ENCODE assay signal across 10 mouse cellular contexts in the genomic region with DNA sequence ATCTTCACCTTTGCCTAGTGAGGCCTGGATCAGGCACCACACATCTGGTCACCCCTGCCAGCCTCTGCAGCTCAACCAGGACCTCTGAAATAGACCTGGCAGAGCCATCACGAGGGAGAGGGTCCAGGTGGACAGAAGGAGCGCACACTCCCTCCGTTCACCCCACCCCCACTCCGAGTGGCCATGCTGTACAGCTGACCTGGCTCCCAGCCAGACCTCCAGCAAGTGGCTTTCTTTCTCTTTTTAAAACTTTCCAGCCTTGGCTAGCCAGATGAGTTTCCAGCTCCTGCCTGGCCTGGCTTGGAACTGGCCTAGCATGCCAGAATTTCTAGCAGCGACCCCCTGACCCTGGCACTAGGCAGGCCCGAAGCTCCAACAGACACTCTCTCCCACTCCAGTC.
DNase-seq lines count a peak whose midpoint lies in the region; ATAC-seq and TF ChIP-seq lines count a peak whose summit lies in the region.
"Had no signal": no experiment of that assay in that cellular context is flagged by ENCODE, and none has a peak within 500 bp of the region (broad histone marks: within the 10 kb centered on the region; RNA-seq: fewer than 3 reads in every experiment).

No protein-coding gene starts in this region.

- dilution Hi-C loops in CH12.LX (cut with MboI; ENCODE audit: extremely low pct_ligation_motif_present, extremely low pct_unique_long_range_greater_than_20kb, low sequenced_read_pairs): no loop called here

- peaks cover 98% of the 10 kb centered on the region for H3K79me2 ChIP-seq in CH12.LX (replicated peaks; ENCODE audit: control insufficient read depth, extremely low read depth, insufficient read depth, poor library complexity, severe bottlenecking)

- H3K9ac ChIP-seq in limb, embryonic 13.5 days: no peak overlapping the region
- H3K9ac ChIP-seq in CH12.LX (ENCODE audit: insufficient read depth, low read depth): no peak overlapping the region
- H3K9ac ChIP-seq in kidney, embryonic 15.5 days: no peak overlapping the region
- H3K9ac ChIP-seq: neural tube, embryonic 13.5 days had no signal

- no peak for ATAC-seq in limb, embryonic 13.5 days (ENCODE audit: low FRiP score, low read depth)
- no peak for ATAC-seq in kidney, embryonic 15.5 days (replicated peaks; ENCODE audit: low FRiP score)

- H3K4me2 ChIP-seq in limb, embryonic 13.5 days (replicated peaks): 0 out of 2 replicates have a peak overlapping the region, but pooled peaks have one; percentile 11
- peak overlapping the region; percentile 44; the same call in 1 of the 2 replicates for H3K4me2 ChIP-seq in CH12.LX (ENCODE audit: insufficient read depth, low read depth, poor library complexity, severe bottlenecking)
- peak overlapping the region; percentile 5; the same call in 1 of the 2 replicates for H3K4me2 ChIP-seq in kidney, embryonic 15.5 days

- no peak overlapping the region for H3K27ac ChIP-seq in limb, embryonic 13.5 days
- H3K27ac ChIP-seq in limb, embryonic 10.5 days: no peak overlapping the region
- H3K27ac ChIP-seq in CH12.LX (ENCODE audit: insufficient read depth, low read depth): no peak overlapping the region
- H3K27ac ChIP-seq in kidney, embryonic 15.5 days: no peak overlapping the region
- H3K27ac ChIP-seq in left cerebral cortex, adult 2 months: no peak overlapping the region
- H3K27ac ChIP-seq: neural tube, embryonic 13.5 days had no signal

- no peaks in the 10 kb centered on the region for H3K9me3 ChIP-seq in limb, embryonic 13.5 days
- H3K9me3 ChIP-seq in limb, embryonic 10.5 days (replicated peaks): no peaks in the 10 kb centered on the region
- H3K9me3 ChIP-seq in CH12.LX (replicated peaks; ENCODE audit: low read length): no peaks in the 10 kb centered on the region
- H3K9me3 ChIP-seq in kidney, embryonic 15.5 days (replicated peaks): no peaks in the 10 kb centered on the region
- H3K9me3 ChIP-seq: neural tube, embryonic 13.5 days had no signal

- no peak for TF ChIP-seq POLR2A in CH12.LX (IDR thresholded peaks at IDR 0.05; ENCODE audit: low read depth, low read length)

- no peak for TF ChIP-seq CTCF in CH12.LX (conservative IDR thresholded peaks at IDR 0.05 in 1 of 2, IDR thresholded peaks at IDR 0.05 in 1 of 2; ENCODE audit: low read depth in 2 of 2, low read length in 2 of 2)
- no peak for TF ChIP-seq CTCF in left cerebral cortex, adult 2 months (IDR thresholded peaks at IDR 0.05)

- no peak for TF ChIP-seq RAD21 in CH12.LX (IDR thresholded peaks at IDR 0.05; ENCODE audit: low read depth, low read length)

- peaks cover 75% of the 10 kb centered on the region for H3K4me1 ChIP-seq in limb, embryonic 13.5 days
- peaks cover 87% of the 10 kb centered on the region for H3K4me1 ChIP-seq in limb, embryonic 10.5 days
- H3K4me1 ChIP-seq in CH12.LX (ENCODE audit: control insufficient read depth in 1 of 2, insufficient read depth in 2 of 2): peaks cover 8 to 30% of the 10 kb centered on the region in 2 experiments; a peak in 3 of 4 replicates
- H3K4me1 ChIP-seq in kidney, embryonic 15.5 days: peaks cover 79% of the 10 kb centered on the region

- DNase-seq in adrenal gland, postnatal 25 days: peak; percentile 29
- no peak for DNase-seq in adrenal gland, adult 18-20 months (ENCODE audit: low spot score in 2 of 2)
- no peak for DNase-seq in limb, embryonic 10.5 days (ENCODE audit: low spot score)
- no peak for DNase-seq in CH12.LX (ENCODE audit: extremely low read depth)
- DNase-seq in layer of hippocampus, adult 9-10 months (ENCODE audit: low spot score): no peak
- DNase-seq in left cerebral cortex, adult 2 months (ENCODE audit: extremely low spot score in 1 of 2, low spot score in 2 of 2): no peak
- DNase-seq: thymus, postnatal 14 days had no signal

- intact Hi-C loops in left cerebral cortex, adult 2 months (cut with DNase I): loop anchor here (10.0 kb wide), 3 partner anchors 408 to 1358 kb away; partner anchors contain the start of gene Mid1ip1

- H3K4me3 ChIP-seq in limb, embryonic 13.5 days: no peak overlapping the region
- H3K4me3 ChIP-seq in limb, embryonic 10.5 days: no peak overlapping the region
- H3K4me3 ChIP-seq in CH12.LX (replicated peaks in 1 of 3; ENCODE audit: low read depth in 2 of 3, low read length in 2 of 3, poor library complexity in 1 of 3): peak overlapping the region in 1 of 3 experiments; percentile 18
- H3K4me3 ChIP-seq in kidney, embryonic 15.5 days (replicated peaks): no peak overlapping the region
- H3K4me3 ChIP-seq in left cerebral cortex, adult 2 months: no peak overlapping the region
- H3K4me3 ChIP-seq: neural tube, embryonic 13.5 days had no signal

- no peak for TF ChIP-seq EP300 in CH12.LX (IDR thresholded peaks at IDR 0.05; ENCODE audit: low read length)

- peaks cover 96% of the 10 kb centered on the region for H3K27me3 ChIP-seq in limb, embryonic 13.5 days
- H3K27me3 ChIP-seq in limb, embryonic 10.5 days (ENCODE audit: low read depth, poor library complexity, severe bottlenecking): peaks cover 100% of the 10 kb centered on the region
- H3K27me3 ChIP-seq in CH12.LX (replicated peaks): no peaks in the 10 kb centered on the region
- peaks cover 80% of the 10 kb centered on the region for H3K27me3 ChIP-seq in kidney, embryonic 15.5 days

- no peaks in the 10 kb centered on the region for H3K36me3 ChIP-seq in limb, embryonic 13.5 days
- H3K36me3 ChIP-seq in limb, embryonic 10.5 days: no peaks in the 10 kb centered on the region
- H3K36me3 ChIP-seq in CH12.LX (replicated peaks in 1 of 2; ENCODE audit: control insufficient read depth in 1 of 2, insufficient read depth in 1 of 2, low read length in 1 of 2): peaks cover 0 to 17% of the 10 kb centered on the region in 2 experiments
- H3K36me3 ChIP-seq in kidney, embryonic 15.5 days: no peaks in the 10 kb centered on the region
- H3K36me3 ChIP-seq: neural tube, embryonic 13.5 days had no signal

- in situ Hi-C loops in CH12.LX (cut with MboI; ENCODE audit: low pct_ligation_motif_present, low pct_unique_long_range_greater_than_20kb, low sequenced_read_pairs): no loop called here

- WGBS in limb, embryonic 13.5 days: 16% methylated on average over 6 of the region's 6 CpGs
- 31% methylated on average over 6 of the region's 6 CpGs for WGBS in limb, embryonic 10.5 days
- 8% methylated on average over 6 of the region's 6 CpGs for WGBS in kidney, embryonic 15.5 days

TF ChIP-seq in CH12.LX, 34 proteins besides CTCF, POLR2A, EP300 and RAD21:
- TF ChIP-seq MEF2A (IDR thresholded peaks at IDR 0.05; ENCODE audit: borderline replicate concordance, low read depth, low read length) (no peak), ZMIZ1 (IDR thresholded peaks at IDR 0.05; ENCODE audit: low read depth, low read length) (no peak), IRF4 (IDR thresholded peaks at IDR 0.05; ENCODE audit: low read depth, low read length) (no peak), ZKSCAN1 (IDR thresholded peaks at IDR 0.05; ENCODE audit: borderline replicate concordance, low read depth, low read length) (no peak), JUND (conservative IDR thresholded peaks at IDR 0.05; ENCODE audit: low read depth, low read length) (no peak), ZC3H11A (IDR thresholded peaks at IDR 0.05; ENCODE audit: low read depth, low read length) (no peak)
